Mouse (Mus musculus) MEL (cell line): ENCODE data around the gene Thoc5. TPM values are rescaled to one million over a fixed set of nuclear protein-coding genes. Genes with fewer than 3 reads are reported as not detected.

Experiments
- DNase-seq: peaks from one replicate; pipeline ENCODE4 v3.0.0; 2011; ENCODE audit warnings: low read depth, low spot score
- H3K27ac ChIP-seq: 2 replicates; pipeline ENCODE4 v1.5.1; 2012; ENCODE audit warnings: low read depth, mild to moderate bottlenecking, control low read depth, low read length, moderate library complexity; ENCODE audit not compliant: control insufficient read depth
- H3K27me3 ChIP-seq, 2 experiments: fragments of 150-350 bp in 1 of 2; sonication (generic) in 1 of 2; 2 replicates each; pipeline ENCODE4 v1.6.1; 2012; ENCODE audit warnings: low read length in 2 of 2, mild to moderate bottlenecking in 2 of 2, improper control_type of control experiment in 1 of 2, moderate library complexity in 1 of 2; ENCODE audit not compliant: insufficient read depth in 2 of 2, control insufficient read depth in 1 of 2
- H3K36me3 ChIP-seq, 2 experiments: 2 replicates each; pipeline ENCODE4 v1.6.1; 2012 to 2014; ENCODE audit warnings: low read length in 2 of 2, improper control_type of control experiment in 1 of 2, inconsistent platforms in 1 of 2, mild to moderate bottlenecking in 1 of 2; ENCODE audit not compliant: insufficient read depth in 2 of 2, control insufficient read depth in 1 of 2
- H3K4me1 ChIP-seq, 2 experiments: fragments of 150-350 bp in 1 of 2; sonication (generic) in 1 of 2; 2 replicates each; pipeline ENCODE4 v1.6.1; 2012; ENCODE audit warnings: low read length in 2 of 2, improper control_type of control experiment in 1 of 2, mild to moderate bottlenecking in 1 of 2; ENCODE audit not compliant: insufficient read depth in 2 of 2, control insufficient read depth in 1 of 2
- H3K4me3 ChIP-seq, 2 experiments: fragments of 150-350 bp in 1 of 2; sonication (generic) in 1 of 2; 2 replicates each; pipeline ENCODE4 v1.5.1; 2012; ENCODE audit warnings: low read depth in 2 of 2, low read length in 2 of 2, mild to moderate bottlenecking in 2 of 2, moderate library complexity in 2 of 2, control low read depth in 1 of 2, improper control_type of control experiment in 1 of 2; ENCODE audit not compliant: control insufficient read depth in 1 of 2, insufficient read depth in 1 of 2
- H3K79me2 ChIP-seq: 2 replicates; pipeline ENCODE4 v1.6.1; 2012; ENCODE audit warnings: mild to moderate bottlenecking, low read length, moderate library complexity; ENCODE audit not compliant: control insufficient read depth, poor library complexity, insufficient read depth
- H3K9ac ChIP-seq: 2 replicates; pipeline ENCODE4 v1.6.1; 2012; ENCODE audit warnings: low read depth, mild to moderate bottlenecking, control low read depth, low read length, moderate library complexity; ENCODE audit not compliant: control insufficient read depth, poor library complexity, severe bottlenecking
- H3K9me3 ChIP-seq: fragments of 150-350 bp; sonication (generic); replicated peaks from 2 replicates; pipeline ENCODE4 v1.6.1; 2012; ENCODE audit warnings: mild to moderate bottlenecking, low read length, improper control_type of control experiment, moderate library complexity; ENCODE audit not compliant: insufficient read depth
- BHLHE40 ChIP-seq: IDR thresholded peaks from 2 replicates; pipeline ENCODE4 v1.6.1; 2012; ENCODE audit warnings: low read depth, mild to moderate bottlenecking, inconsistent platforms, low read length, improper control_type of control experiment, borderline replicate concordance
- CTCF ChIP-seq, 3 experiments: IDR thresholded peaks in 2 of 3; conservative IDR thresholded peaks in 1 of 3; 2 replicates each; pipeline ENCODE4 v1.5.1; 2011 to 2012; ENCODE audit warnings: low read length in 3 of 3, low read depth in 2 of 3, mild to moderate bottlenecking in 2 of 3, improper control_type of control experiment in 1 of 3, inconsistent platforms in 1 of 3, mixed read lengths in 1 of 3, moderate library complexity in 1 of 3; ENCODE audit not compliant: control insufficient read depth in 1 of 3, insufficient read depth in 1 of 3, poor library complexity in 1 of 3, severe bottlenecking in 1 of 3
- E2F4 ChIP-seq: IDR thresholded peaks from 2 replicates; pipeline ENCODE4 v1.6.1; 2011; ENCODE audit warnings: low read depth, low read length, improper control_type of control experiment, borderline replicate concordance
- ELF1 ChIP-seq: IDR thresholded peaks from 2 replicates; pipeline ENCODE4 v1.6.1; 2014; ENCODE audit warnings: low read depth, mild to moderate bottlenecking, inconsistent platforms, low read length, improper control_type of control experiment, moderate library complexity
- EP300 ChIP-seq, 2 experiments: IDR thresholded peaks; 2 replicates each; pipeline ENCODE4 v1.6.1; 2011; ENCODE audit warnings: improper control_type of control experiment in 2 of 2, low read length in 2 of 2, low read depth in 1 of 2, mild to moderate bottlenecking in 1 of 2
- ETS1 ChIP-seq: IDR thresholded peaks from 2 replicates; pipeline ENCODE4 v1.6.1; 2012; ENCODE audit warnings: low read depth, mild to moderate bottlenecking, inconsistent platforms, low read length, improper control_type of control experiment, moderate library complexity
- HCFC1 ChIP-seq: IDR thresholded peaks from 2 replicates; pipeline ENCODE4 v1.6.1; 2012; ENCODE audit warnings: low read depth, mild to moderate bottlenecking, inconsistent platforms, low read length, improper control_type of control experiment, moderate library complexity
- JUND ChIP-seq: IDR thresholded peaks from 2 replicates; pipeline ENCODE4 v1.6.1; 2011; ENCODE audit warnings: low read depth, mild to moderate bottlenecking, improper control_type of control experiment, low read length
- KAT2A ChIP-seq: conservative IDR thresholded peaks from 2 replicates; pipeline ENCODE4 v1.6.1; 2012; ENCODE audit warnings: low read depth, low read length, improper control_type of control experiment, inconsistent platforms
- MAX ChIP-seq: IDR thresholded peaks from 2 replicates; pipeline ENCODE4 v1.6.1; 2011; ENCODE audit warnings: low read length, improper control_type of control experiment
- MXI1 ChIP-seq: IDR thresholded peaks from 2 replicates; pipeline ENCODE4 v1.6.1; 2011; ENCODE audit warnings: mild to moderate bottlenecking, low read depth, low read length, improper control_type of control experiment
- MYC ChIP-seq: IDR thresholded peaks from 2 replicates; pipeline ENCODE4 v1.6.1; 2011; ENCODE audit warnings: low read depth, mild to moderate bottlenecking, low read length, improper control_type of control experiment, moderate library complexity
- NELFE ChIP-seq: IDR thresholded peaks from 2 replicates; pipeline ENCODE4 v1.6.1; 2011; ENCODE audit warnings: low read depth, low read length, improper control_type of control experiment
- POLR2A ChIP-seq, 2 experiments: IDR thresholded peaks; 2 replicates each; pipeline ENCODE4 v1.6.1; 2011 to 2012; ENCODE audit warnings: low read length in 2 of 2, mild to moderate bottlenecking in 2 of 2, control low read depth in 1 of 2, improper control_type of control experiment in 1 of 2, low read depth in 1 of 2, moderate library complexity in 1 of 2; ENCODE audit not compliant: control insufficient read depth in 1 of 2, insufficient read depth in 1 of 2, poor library complexity in 1 of 2
- POLR2AphosphoS5 ChIP-seq: IDR thresholded peaks from 2 replicates; pipeline ENCODE4 v1.6.1; 2012; ENCODE audit warnings: low read depth, borderline replicate concordance, mild to moderate bottlenecking, inconsistent platforms, low read length, moderate library complexity, mixed read lengths
- RAD21 ChIP-seq: IDR thresholded peaks from 2 replicates; pipeline ENCODE4 v1.6.1; 2011; ENCODE audit warnings: mild to moderate bottlenecking, low read depth, low read length, improper control_type of control experiment
- RCOR1 ChIP-seq: IDR thresholded peaks from 2 replicates; pipeline ENCODE4 v1.6.1; 2012; ENCODE audit warnings: low read depth, mild to moderate bottlenecking, inconsistent platforms, low read length, improper control_type of control experiment
- SIN3A ChIP-seq: IDR thresholded peaks from 2 replicates; pipeline ENCODE4 v1.6.1; 2012; ENCODE audit warnings: low read length, improper control_type of control experiment, inconsistent platforms
- SMC3 ChIP-seq: IDR thresholded peaks from 2 replicates; pipeline ENCODE4 v1.6.1; 2011; ENCODE audit warnings: low read depth, low read length, improper control_type of control experiment
- TAL1 ChIP-seq: IDR thresholded peaks from 2 replicates; pipeline ENCODE4 v1.6.1; 2012; ENCODE audit warnings: mild to moderate bottlenecking, inconsistent platforms, low read length, moderate library complexity, mixed read lengths
- TBP ChIP-seq: IDR thresholded peaks from 2 replicates; pipeline ENCODE4 v1.8.0; 2011; ENCODE audit warnings: low read depth, low read length, improper control_type of control experiment
- USF1 ChIP-seq: IDR thresholded peaks from 2 replicates; pipeline ENCODE4 v1.6.1; 2014; ENCODE audit warnings: low read depth, mild to moderate bottlenecking, inconsistent platforms, low read length, improper control_type of control experiment, moderate library complexity
- ZC3H11A ChIP-seq: IDR thresholded peaks from 2 replicates; pipeline ENCODE4 v1.6.1; 2012; ENCODE audit warnings: low read depth, mild to moderate bottlenecking, inconsistent platforms, low read length, improper control_type of control experiment
- ZKSCAN1 ChIP-seq: IDR thresholded peaks from 2 replicates; pipeline ENCODE4 v1.6.1; 2012; ENCODE audit warnings: low read depth, mild to moderate bottlenecking, inconsistent platforms, low read length, improper control_type of control experiment, moderate library complexity
- ZMIZ1 ChIP-seq: IDR thresholded peaks from 2 replicates; pipeline ENCODE4 v1.6.1; 2012; ENCODE audit warnings: low read depth, mild to moderate bottlenecking, inconsistent platforms, low read length, improper control_type of control experiment, moderate library complexity
- ZNF384 ChIP-seq: IDR thresholded peaks from 2 replicates; pipeline ENCODE4 v1.6.1; 2012; ENCODE audit warnings: low read depth, mild to moderate bottlenecking, inconsistent platforms, low read length, improper control_type of control experiment
- polyA plus RNA-seq, 2 experiments: library from polyadenylated mRNA; stranded (reverse) in 1 of 2; unstranded in 1 of 2; fragments of >175 nt in 1 of 2; fragments of >200 nt in 1 of 2; gene quantifications; 2 replicates each; pipeline versions ENCODE4 v1.2.1 to v1.2.4; 2012; ENCODE audit warnings: low replicate concordance in 2 of 2, low read depth in 1 of 2; ENCODE audit not compliant: insufficient read length in 2 of 2, insufficient read depth in 1 of 2, missing spikeins in 1 of 2
- total RNA-seq: library from RNA; depleted of rRNA; stranded (reverse); fragments of 300-350 nt; gene quantifications from 2 replicates; pipeline ENCODE4 v1.2.3, GENCODE M21; 2012

Thoc5 gene
- total and polyA plus RNA-seq, 3 experiments, result 69.1 to 80.4 (median 72.0) TPM

DNA sequence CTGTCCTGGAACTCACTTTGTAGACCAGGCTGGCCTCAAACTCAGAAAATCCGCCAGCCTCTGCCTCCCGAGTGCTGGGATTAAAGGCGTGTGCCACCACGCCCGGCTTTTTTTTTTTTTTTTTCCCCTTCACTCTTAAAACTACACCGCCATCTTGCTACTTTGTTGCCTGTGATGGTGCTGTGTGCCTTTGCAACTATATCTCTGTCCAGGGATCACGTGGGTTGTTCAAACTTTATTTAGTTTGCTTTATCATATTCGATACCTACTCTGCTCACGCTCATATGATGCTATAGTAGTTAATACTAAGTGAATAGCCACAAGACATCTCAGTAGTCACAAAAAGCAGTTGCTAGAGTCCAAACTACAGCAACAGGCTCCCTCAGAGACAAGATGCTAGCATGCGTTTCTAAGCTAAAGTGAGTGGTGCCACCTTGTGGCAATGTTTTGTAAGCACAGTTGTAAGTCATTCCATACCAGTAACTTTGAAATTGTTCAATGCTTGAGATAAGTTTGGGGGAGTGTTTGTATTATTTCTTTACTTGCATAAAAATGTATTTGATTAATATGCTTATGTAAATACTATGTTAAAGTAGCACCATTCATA, 29.4 kb upstream of the Thoc5 start:
- peak; percentile 94 for DNase-seq
- peak overlapping the region; percentile 31 to 46 for H3K4me3 ChIP-seq
- H3K9me3 ChIP-seq, result no peaks in the 10 kb centered on the region
- TF ChIP-seq POLR2A (IDR thresholded peaks at IDR 0.05; ENCODE audit: control insufficient read depth in 1 of 2, insufficient read depth in 1 of 2, low read depth in 1 of 2, low read length in 2 of 2, poor library complexity in 1 of 2), result peak in 1 of 2 experiments; percentile 35; a peak in 1 of 4 replicates
- no peak for TF ChIP-seq TAL1
- TF ChIP-seq CTCF (IDR thresholded peaks at IDR 0.05 in 2 of 3, conservative IDR thresholded peaks at IDR 0.05 in 1 of 3; ENCODE audit: control insufficient read depth in 1 of 3, insufficient read depth in 1 of 3, low read depth in 2 of 3, low read length in 3 of 3, poor library complexity in 1 of 3, severe bottlenecking in 1 of 3), result peak; percentile 55 to 99 (median 89); a peak in 5 of 6 replicates
- no peak for TF ChIP-seq JUND
- no peak for TF ChIP-seq EP300 (IDR thresholded peaks at IDR 0.05; ENCODE audit: low read depth in 1 of 2, low read length in 2 of 2)
- TF ChIP-seq MYC, result peak; percentile 97
- peak; percentile 80 for TF ChIP-seq MAX
- TF ChIP-seq ZC3H11A, result peak; percentile 92
- peak; percentile 79 for TF ChIP-seq SIN3A
- peak; percentile 86 for TF ChIP-seq USF1
- TF ChIP-seq TBP, result peak; percentile 69
- TF ChIP-seq ZNF384, result peak; percentile 85
- no peak for TF ChIP-seq POLR2AphosphoS5
- peak; percentile 98 for TF ChIP-seq RAD21
- peak; percentile 32; the same call in 1 of the 2 replicates for TF ChIP-seq NELFE
- no peak for TF ChIP-seq KAT2A
- 0 out of 2 replicates have a peak, but pooled peaks have one; percentile 35 for TF ChIP-seq HCFC1
- TF ChIP-seq MXI1, result peak; percentile 72; the same call in 1 of the 2 replicates
- no peak for TF ChIP-seq BHLHE40
- peak; percentile 96 for TF ChIP-seq SMC3
- no peaks in the 10 kb centered on the region for H3K79me2 ChIP-seq
- H3K27ac ChIP-seq, result peak overlapping the region; percentile 9; the same call in 1 of the 2 replicates
- H3K9ac ChIP-seq, result peak overlapping the region; percentile 44
- H3K27me3 ChIP-seq, result peaks cover 0 to 2% of the 10 kb centered on the region in 2 experiments; a peak in 1 of 4 replicates
- no peaks in the 10 kb centered on the region for H3K36me3 ChIP-seq
- H3K4me1 ChIP-seq, result no peaks in the 10 kb centered on the region

DNA sequence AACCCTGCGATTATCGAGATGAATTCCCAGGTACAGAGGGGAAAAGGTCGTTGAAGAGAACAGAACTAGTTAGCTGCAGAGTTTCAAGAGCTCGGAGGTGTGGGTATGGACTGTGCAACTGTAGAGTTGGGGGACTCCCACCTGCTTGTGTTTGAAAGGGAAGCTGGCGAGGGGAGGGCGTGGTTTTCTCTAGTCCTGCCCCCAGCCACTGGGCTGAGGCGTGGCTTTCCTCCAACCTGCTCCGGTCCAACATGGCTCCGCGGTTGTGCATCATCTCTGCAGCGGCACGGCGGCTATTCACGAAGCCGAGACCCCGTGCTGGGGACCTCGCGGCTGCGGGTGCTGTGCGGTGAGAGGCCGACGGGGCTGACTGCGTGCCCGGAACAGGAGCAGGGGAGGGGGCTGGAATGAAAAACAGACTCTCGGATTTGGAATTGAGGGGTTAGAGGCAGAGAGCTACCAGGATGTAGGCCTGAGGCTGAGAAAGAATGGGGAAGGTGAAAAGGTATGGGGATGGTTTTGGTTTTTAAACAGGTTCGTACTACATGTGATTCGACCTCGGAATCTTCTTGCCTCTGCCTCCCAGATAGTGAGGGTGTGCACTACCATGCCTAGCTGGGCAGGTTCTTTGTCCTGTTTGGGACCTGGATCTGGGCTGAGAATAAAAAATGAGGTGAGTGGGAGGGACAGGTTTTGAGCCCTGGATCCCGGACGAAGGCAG, 21.2 kb upstream of the Thoc5 start, which contains the start of gene Nipsnap1:
Nipsnap1 (plus strand) TSS at position 197 of the 721 bp plus-strand sequence.
- H3K27ac ChIP-seq, result no peak within 1 kb of the TSS
- H3K79me2 ChIP-seq, result no peaks in the 10 kb centered on the region
- H3K4me3 ChIP-seq, result peak within 1 kb of the TSS; percentile 73 to 82
- DNase-seq, result peak; percentile 96
- H3K36me3 ChIP-seq, result peaks cover 0 to 5% of the 10 kb centered on the region in 2 experiments; a peak in 1 of 4 replicates
- peaks cover 0 to 1% of the 10 kb centered on the region in 2 experiments; a peak in 1 of 4 replicates for H3K27me3 ChIP-seq
- TF ChIP-seq USF1 (no peak), ZKSCAN1 (no peak), JUND (no peak), KAT2A (no peak), POLR2A (IDR thresholded peaks at IDR 0.05; ENCODE audit: control insufficient read depth in 1 of 2, insufficient read depth in 1 of 2, low read depth in 1 of 2, low read length in 2 of 2, poor library complexity in 1 of 2) (peak; percentile 71 to 82), ELF1 (no peak), ZNF384 (no peak), E2F4 (no peak), ZMIZ1 (0 out of 2 replicates have a peak, but pooled peaks have one; percentile 39), ETS1 (no peak), TBP (peak; percentile 68), RCOR1 (no peak), BHLHE40 (no peak), MYC (0 out of 2 replicates have a peak, but pooled peaks have one; percentile 12), POLR2AphosphoS5 (no peak), HCFC1 (0 out of 2 replicates have a peak, but pooled peaks have one; percentile 30), RAD21 (no peak), SIN3A (peak; percentile 15)
- peak within 1 kb of the TSS; percentile 64 for H3K9ac ChIP-seq
- peaks cover 3 to 11% of the 10 kb centered on the region in 2 experiments; a peak in 1 of 4 replicates for H3K4me1 ChIP-seq
- no peaks in the 10 kb centered on the region for H3K9me3 ChIP-seq
